Mouse (Mus musculus) ES-Bruce4 (cell line): Measurements from ENCODE around the gene Lgalsl. TPM values are rescaled to one million over a fixed set of nuclear protein-coding genes. Genes with fewer than 3 reads are reported as not detected.

Source experiments
- H3K27ac ChIP-seq: 2 replicates; pipeline ENCODE4 v1.5.1; 2012; ENCODE audit warnings: low read length, inconsistent platforms; ENCODE audit not compliant: insufficient read depth
- H3K27me3 ChIP-seq: 2 replicates; pipeline ENCODE4 v1.6.1; 2012; ENCODE audit warnings: mild to moderate bottlenecking, low read length, inconsistent platforms; ENCODE audit not compliant: control insufficient read depth, poor library complexity, insufficient read depth, severe bottlenecking
- H3K36me3 ChIP-seq: 2 replicates; pipeline ENCODE4 v1.6.1; 2012; ENCODE audit warnings: inconsistent platforms, mild to moderate bottlenecking, low read length, moderate library complexity; ENCODE audit not compliant: control insufficient read depth, poor library complexity, insufficient read depth, severe bottlenecking
- H3K4me1 ChIP-seq: one replicate; pipeline ENCODE4 v1.8.1; 2011; ENCODE audit warnings: low read length; ENCODE audit not compliant: control insufficient read depth, insufficient read depth
- H3K4me3 ChIP-seq: 2 replicates; pipeline ENCODE4 v1.5.1; 2011; ENCODE audit warnings: low read depth, mild to moderate bottlenecking, low read length
- H3K9ac ChIP-seq: 2 replicates; pipeline ENCODE4 v1.6.1; 2012; ENCODE audit warnings: low read depth, mild to moderate bottlenecking, inconsistent platforms; ENCODE audit not compliant: poor library complexity, severe bottlenecking
- H3K9me3 ChIP-seq: replicated peaks from 2 replicates; pipeline ENCODE4 v1.6.1; 2012; ENCODE audit warnings: mild to moderate bottlenecking, low read length, inconsistent platforms; ENCODE audit not compliant: control insufficient read depth, poor library complexity, insufficient read depth, severe bottlenecking
- CTCF ChIP-seq: IDR thresholded peaks from one replicate; pipeline ENCODE4 v1.8.1; 2011; ENCODE audit warnings: low read depth, low read length
- EP300 ChIP-seq: IDR thresholded peaks from 2 replicates; pipeline ENCODE4 v1.6.1; 2011; ENCODE audit warnings: low read depth, low read length; ENCODE audit not compliant: insufficient read depth
- POLR2A ChIP-seq: IDR thresholded peaks from one replicate; pipeline ENCODE4 v1.8.1; 2011; ENCODE audit warnings: low read length; ENCODE audit not compliant: insufficient read depth
- polyA plus RNA-seq: library from polyadenylated mRNA; stranded (reverse); fragments of >200 nt; gene quantifications from 2 replicates; pipeline ENCODE4 v1.2.4, GENCODE M21; 2011; ENCODE audit warnings: low read depth; ENCODE audit not compliant: missing spikeins, insufficient read depth, insufficient read length

Lgalsl gene
- polyA plus RNA-seq, 1 experiment, result 24.1 TPM

GRCm38 (mm10) chr11:20792667-20793066 lies 38.2 kb downstream of the Lgalsl start:
- no peak overlapping the region for H3K4me3 ChIP-seq
- no peaks in the 10 kb centered on the region for H3K9me3 ChIP-seq
- H3K9ac ChIP-seq, result no peak overlapping the region
- no peak for TF ChIP-seq POLR2A
- TF ChIP-seq CTCF, result no peak
- TF ChIP-seq EP300, result no peak
- no peaks in the 10 kb centered on the region for H3K36me3 ChIP-seq
- H3K4me1 ChIP-seq, result no peaks in the 10 kb centered on the region
- H3K27me3 ChIP-seq, result no peaks in the 10 kb centered on the region
- H3K27ac ChIP-seq, result no peak overlapping the region

- Histone ChIP-seq H3K36me3 (no peaks in the 10 kb centered on the region), H3K27ac (no peak overlapping the region), H3K4me1 (no peaks in the 10 kb centered on the region), H3K9ac (no peak overlapping the region), H3K27me3 (no peaks in the 10 kb centered on the region), H3K4me3 (no peak overlapping the region), H3K9me3 (no peaks in the 10 kb centered on the region)
- TF ChIP-seq CTCF, result no peak
- TF ChIP-seq EP300, result no peak
- no peak for TF ChIP-seq POLR2A
Measured at GRCm38 (mm10) chr11:20791334-20791733, 39.5 kb downstream of the Lgalsl start.

GRCm38 (mm10) chr11:20789015-20789414 lies 41.8 kb downstream of the Lgalsl start:
- Histone ChIP-seq H3K9ac (no peak overlapping the region), H3K9me3 (peaks cover 6% of the 10 kb centered on the region), H3K4me3 (no peak overlapping the region), H3K36me3 (no peaks in the 10 kb centered on the region), H3K27me3 (no peaks in the 10 kb centered on the region), H3K27ac (no peak overlapping the region), H3K4me1 (no peaks in the 10 kb centered on the region)
- TF ChIP-seq CTCF, result no peak

- TF ChIP-seq CTCF (no peak), EP300 (no peak), POLR2A (no peak)
- Histone ChIP-seq H3K4me3 (no peak overlapping the region), H3K27ac (no peak overlapping the region), H3K4me1 (no peaks in the 10 kb centered on the region), H3K9me3 (peaks cover 13% of the 10 kb centered on the region), H3K9ac (no peak overlapping the region), H3K27me3 (no peaks in the 10 kb centered on the region), H3K36me3 (no peaks in the 10 kb centered on the region)
Measured at GRCm38 (mm10) chr11:20788070-20788469, 42.8 kb downstream of the Lgalsl start.

GRCm38 (mm10) chr11:20786191-20786590 lies 44.7 kb downstream of the Lgalsl start:
- Histone ChIP-seq H3K9ac (no peak overlapping the region), H3K27me3 (no peaks in the 10 kb centered on the region), H3K27ac (no peak overlapping the region), H3K9me3 (peaks cover 13% of the 10 kb centered on the region), H3K4me3 (no peak overlapping the region), H3K36me3 (no peaks in the 10 kb centered on the region), H3K4me1 (no peaks in the 10 kb centered on the region)
- no peak for TF ChIP-seq CTCF
- no peak for TF ChIP-seq POLR2A
- no peak for TF ChIP-seq EP300

GRCm38 (mm10) chr11:20785186-20785585 lies 45.7 kb downstream of the Lgalsl start:
- no peaks in the 10 kb centered on the region for H3K4me1 ChIP-seq
- no peaks in the 10 kb centered on the region for H3K36me3 ChIP-seq
- no peak overlapping the region for H3K27ac ChIP-seq
- H3K9ac ChIP-seq, result no peak overlapping the region
- TF ChIP-seq CTCF (no peak), POLR2A (no peak), EP300 (no peak)
- no peaks in the 10 kb centered on the region; the same call in 1 of the 2 replicates for H3K27me3 ChIP-seq
- peaks cover 13% of the 10 kb centered on the region for H3K9me3 ChIP-seq
- H3K4me3 ChIP-seq, result no peak overlapping the region

- TF ChIP-seq CTCF (no peak), EP300 (no peak), POLR2A (no peak)
- H3K27me3 ChIP-seq, result no peaks in the 10 kb centered on the region; the same call in 1 of the 2 replicates
- peaks cover 13% of the 10 kb centered on the region for H3K9me3 ChIP-seq
- no peak overlapping the region for H3K9ac ChIP-seq
- H3K27ac ChIP-seq, result no peak overlapping the region
- no peak overlapping the region for H3K4me3 ChIP-seq
- no peaks in the 10 kb centered on the region for H3K36me3 ChIP-seq
- no peaks in the 10 kb centered on the region for H3K4me1 ChIP-seq
Measured at GRCm38 (mm10) chr11:20784776-20785175, 46.1 kb downstream of the Lgalsl start.
